Mouse (Mus musculus): ENCODE results near the gene Pigyl. TPM values are rescaled to one million over a fixed set of nuclear protein-coding genes. Genes with fewer than 3 reads are reported as not detected.

The Pigyl gene
- polyA plus RNA-seq, 1 experiment from 2014 or later = 57.8 TPM

- H3K4me3 ChIP-seq = peak overlapping the region; percentile 47
- 2% methylated on average over 35 of the region's 35 CpGs for WGBS
- peak overlapping the region; percentile 34; the same call in 1 of the 2 replicates for H3K27ac ChIP-seq (replicated peaks)
- DNase-seq (ENCODE audit: low spot score) = peak; percentile 17
- H3K9me3 ChIP-seq (replicated peaks) = no peaks in the 10 kb centered on the region
- H3K4me1 ChIP-seq = peaks cover 19% of the 10 kb centered on the region
- H3K36me3 ChIP-seq = no peaks in the 10 kb centered on the region
- peaks cover 60% of the 10 kb centered on the region for H3K27me3 ChIP-seq (ENCODE audit: low read depth, poor library complexity, severe bottlenecking)
Observed at GRCm38 (mm10) chr9:22131226-22131981, 25.2 kb upstream of the Pigyl start.

DNA sequence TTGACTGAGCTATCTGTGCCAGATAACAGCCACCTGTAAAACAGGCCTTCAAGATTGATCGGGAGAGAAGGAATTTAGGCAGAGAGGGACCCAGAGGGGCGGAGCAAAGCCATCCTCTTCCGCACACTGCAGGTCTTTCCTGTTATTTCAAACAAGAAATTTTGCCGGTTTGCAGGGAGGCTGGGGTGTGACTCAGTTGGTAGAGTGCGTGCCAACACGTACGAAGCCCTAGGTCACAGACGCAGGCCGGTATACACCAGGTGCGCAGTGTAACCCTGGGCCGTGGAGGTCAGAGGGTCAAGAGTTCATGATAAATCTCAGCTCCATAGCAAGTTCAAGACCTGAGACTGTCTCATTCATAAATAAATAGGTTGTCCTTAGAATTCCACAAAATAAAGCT is 24.4 kb upstream of the Pigyl start:
- no peak overlapping the region for H3K27ac ChIP-seq (replicated peaks)
- no peaks in the 10 kb centered on the region for H3K9me3 ChIP-seq (replicated peaks)
- no peak for DNase-seq (ENCODE audit: low spot score)
- peaks cover 24% of the 10 kb centered on the region for H3K4me1 ChIP-seq
- WGBS = 47% methylated on average over 11 of the region's 11 CpGs
- peaks cover 68% of the 10 kb centered on the region for H3K27me3 ChIP-seq (ENCODE audit: low read depth, poor library complexity, severe bottlenecking)
- no peaks in the 10 kb centered on the region for H3K36me3 ChIP-seq
- H3K4me3 ChIP-seq = peak overlapping the region; percentile 47

- Histone ChIP-seq H3K9me3 (replicated peaks) (no peaks in the 10 kb centered on the region), H3K4me3 (no peak overlapping the region), H3K4me1 (peaks cover 26% of the 10 kb centered on the region), H3K36me3 (no peaks in the 10 kb centered on the region), H3K27me3 (ENCODE audit: low read depth, poor library complexity, severe bottlenecking) (peaks cover 70% of the 10 kb centered on the region), H3K27ac (replicated peaks) (0 out of 2 replicates have a peak overlapping the region, but pooled peaks have one; percentile 55)
- WGBS = 89% methylated on average over 7 of the region's 7 CpGs
- no peak for DNase-seq (ENCODE audit: low spot score)
Observed at GRCm38 (mm10) chr9:22134246-22134890, 22.3 kb upstream of the Pigyl start.

- Histone ChIP-seq H3K4me1 (peaks cover 26% of the 10 kb centered on the region), H3K36me3 (no peaks in the 10 kb centered on the region), H3K4me3 (peak overlapping the region; percentile 18; the same call in 1 of the 2 replicates), H3K27me3 (ENCODE audit: low read depth, poor library complexity, severe bottlenecking) (peaks cover 62% of the 10 kb centered on the region), H3K9me3 (replicated peaks) (no peaks in the 10 kb centered on the region), H3K27ac (replicated peaks) (peak overlapping the region; percentile 55; the same call in 1 of the 2 replicates)
- DNase-seq (ENCODE audit: low spot score) = no peak
- 89% methylated on average over 9 of the region's 9 CpGs for WGBS
Observed at GRCm38 (mm10) chr9:22134988-22135643, 21.5 kb upstream of the Pigyl start.

GRCm38 (mm10) chr9:22135644-22136390 is 20.8 kb upstream of the Pigyl start, which contains the start of gene Acp5:
Acp5 (minus strand) TSS chr9:22135711.
- peaks cover 55% of the 10 kb centered on the region for H3K27me3 ChIP-seq (ENCODE audit: low read depth, poor library complexity, severe bottlenecking)
- peak within 1 kb of the TSS; percentile 18; the same call in 1 of the 2 replicates for H3K4me3 ChIP-seq
- H3K36me3 ChIP-seq = no peaks in the 10 kb centered on the region
- peaks cover 26% of the 10 kb centered on the region for H3K4me1 ChIP-seq
- peak within 1 kb of the TSS; percentile 55 for H3K27ac ChIP-seq (replicated peaks)
- 77% methylated on average over 7 of the region's 7 CpGs for WGBS
- H3K9me3 ChIP-seq (replicated peaks) = no peaks in the 10 kb centered on the region
- DNase-seq (ENCODE audit: low spot score) = no peak

DNA sequence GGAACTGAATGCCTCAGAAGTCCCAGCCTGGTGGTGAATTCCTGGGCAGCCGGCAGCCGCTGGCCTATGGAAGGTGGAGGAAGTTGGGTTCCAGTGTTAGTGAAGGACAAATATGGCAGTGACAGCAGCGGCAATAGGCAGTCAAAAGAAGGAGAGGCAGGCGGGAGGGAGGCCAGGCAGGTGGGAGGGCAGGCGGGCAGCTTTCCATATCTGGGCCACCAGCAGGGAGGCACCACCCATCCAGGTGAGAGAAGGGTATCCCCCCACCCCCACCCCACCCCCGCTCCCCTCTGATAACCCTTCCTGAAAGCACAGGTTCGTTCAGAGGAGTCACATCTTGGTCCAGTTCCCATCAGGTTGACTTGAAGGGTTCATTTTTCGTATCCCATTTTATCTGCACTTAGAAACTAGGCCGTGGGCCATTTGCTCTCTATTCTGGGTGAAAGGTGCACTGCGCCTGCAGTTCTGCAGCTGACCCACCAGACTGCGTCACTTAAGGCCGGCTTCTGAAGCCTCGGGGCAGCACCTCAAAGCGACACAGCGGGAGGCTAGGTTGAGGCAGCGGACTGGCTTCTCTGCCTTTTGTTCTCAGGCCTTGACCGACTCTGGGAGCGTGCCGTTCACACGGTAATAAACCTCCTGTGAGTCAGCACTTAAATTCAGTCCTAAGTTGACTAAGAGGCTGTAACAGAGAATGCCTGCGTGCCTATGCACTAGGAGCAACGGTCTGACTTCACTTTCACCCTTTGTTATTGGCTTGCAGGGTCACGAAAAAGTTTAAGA is 19.7 kb upstream of the Pigyl start:
- Histone ChIP-seq H3K4me3 (no peak overlapping the region), H3K27ac (replicated peaks) (peak overlapping the region; percentile 53), H3K4me1 (peaks cover 16% of the 10 kb centered on the region), H3K9me3 (replicated peaks) (no peaks in the 10 kb centered on the region), H3K36me3 (no peaks in the 10 kb centered on the region), H3K27me3 (ENCODE audit: low read depth, poor library complexity, severe bottlenecking) (peaks cover 44% of the 10 kb centered on the region)
- WGBS = 10% methylated on average over 23 of the region's 23 CpGs
- DNase-seq (ENCODE audit: low spot score) = peak; percentile 60

DNA sequence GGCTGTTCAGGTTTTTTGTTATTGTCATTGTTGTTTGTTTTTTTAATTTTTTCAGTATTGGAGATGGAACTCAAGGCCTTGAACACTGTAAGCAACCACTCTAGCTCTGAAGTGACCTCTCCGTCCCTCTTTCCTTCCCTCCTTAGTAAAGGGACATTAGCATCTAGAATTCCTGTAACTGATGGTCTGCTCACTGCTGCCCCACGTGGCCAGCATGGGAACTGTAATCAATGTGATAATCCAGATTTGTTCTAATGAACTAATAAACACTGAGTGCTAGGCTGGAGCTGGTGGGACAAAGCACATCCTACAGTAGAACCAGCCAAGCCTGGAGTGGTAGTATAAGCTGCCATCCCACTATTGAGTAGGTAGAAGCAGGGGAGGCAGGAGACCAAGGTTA is 18.2 kb upstream of the Pigyl start:
- no peaks in the 10 kb centered on the region for H3K9me3 ChIP-seq (replicated peaks)
- no peak overlapping the region for H3K4me3 ChIP-seq
- 36% methylated on average over 2 of the region's 2 CpGs for WGBS
- peaks cover 14% of the 10 kb centered on the region for H3K4me1 ChIP-seq
- H3K36me3 ChIP-seq = no peaks in the 10 kb centered on the region
- peaks cover 28% of the 10 kb centered on the region for H3K27me3 ChIP-seq (ENCODE audit: low read depth, poor library complexity, severe bottlenecking)
- DNase-seq (ENCODE audit: low spot score) = peak; percentile 38
- H3K27ac ChIP-seq (replicated peaks) = no peak overlapping the region

DNA sequence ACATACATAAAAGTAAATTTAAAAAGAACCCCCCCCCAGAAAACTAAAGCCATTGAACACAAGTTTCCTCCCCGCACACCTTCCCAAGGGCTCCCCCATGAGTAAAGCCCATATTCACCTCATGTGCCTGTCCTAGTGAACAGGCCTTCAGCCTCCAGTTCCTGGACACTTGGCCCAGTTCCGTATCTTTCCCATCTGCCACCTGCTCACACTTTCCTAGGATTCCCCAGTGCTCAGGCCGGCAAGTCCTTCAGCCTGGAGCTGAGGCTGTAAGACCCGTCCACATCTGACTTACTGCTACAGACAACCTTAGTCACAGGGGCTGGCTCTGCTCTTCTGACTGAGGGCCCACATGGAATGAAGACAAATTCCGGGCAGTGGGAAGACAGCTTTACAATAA is 16.9 kb upstream of the Pigyl start:
- Histone ChIP-seq H3K36me3 (no peaks in the 10 kb centered on the region), H3K9me3 (replicated peaks) (no peaks in the 10 kb centered on the region), H3K27me3 (ENCODE audit: low read depth, poor library complexity, severe bottlenecking) (peaks cover 28% of the 10 kb centered on the region), H3K27ac (replicated peaks) (no peak overlapping the region), H3K4me1 (peaks cover 14% of the 10 kb centered on the region), H3K4me3 (no peak overlapping the region)
- no peak for DNase-seq (ENCODE audit: low spot score)
- 91% methylated on average over 5 of the region's 5 CpGs for WGBS

DNA sequence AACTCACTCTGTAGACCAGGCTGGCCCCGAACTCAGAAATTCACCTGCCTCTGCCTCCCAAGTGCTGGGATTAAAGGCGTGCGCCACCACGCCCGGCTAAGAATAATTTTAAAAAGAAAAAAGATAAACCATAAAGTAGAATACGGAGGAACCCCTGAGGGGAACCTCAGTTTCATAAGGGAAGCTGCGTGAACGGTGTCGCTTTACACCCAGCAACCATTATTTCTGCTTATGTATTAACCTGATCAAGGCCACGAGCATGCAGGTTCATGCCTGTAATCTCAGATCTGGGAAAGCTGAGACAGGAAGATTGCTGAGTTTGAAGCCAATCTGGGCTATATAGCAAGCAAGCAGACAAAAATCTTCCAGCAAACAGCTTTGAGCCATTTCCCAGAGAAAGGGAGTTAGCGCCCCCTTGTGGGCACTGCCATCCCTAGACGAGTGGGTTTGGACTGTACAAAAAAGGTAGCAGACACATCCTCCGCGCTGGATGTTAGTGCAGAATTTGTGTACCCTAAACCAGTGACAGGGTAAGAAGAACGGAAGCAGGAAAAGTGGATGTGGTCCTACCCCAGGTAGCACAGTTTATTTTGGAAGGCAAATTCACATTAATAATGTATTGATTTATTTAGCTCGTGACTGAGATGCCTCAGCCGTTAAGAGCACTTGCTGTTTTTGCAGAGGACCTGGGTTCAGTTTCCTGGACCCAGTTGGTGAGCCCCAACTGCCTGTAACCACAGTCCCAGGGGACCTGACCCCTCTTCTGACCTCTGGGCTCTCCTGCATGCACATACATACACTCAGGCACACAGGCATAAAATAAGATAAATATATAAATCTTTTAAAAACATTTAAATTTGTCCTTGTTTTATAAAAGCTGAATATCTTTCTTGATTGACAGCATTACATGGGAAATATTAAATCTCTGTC is 13.3 kb upstream of the Pigyl start:
- H3K4me3 ChIP-seq = no peak overlapping the region
- no peaks in the 10 kb centered on the region for H3K4me1 ChIP-seq
- H3K27ac ChIP-seq (replicated peaks) = no peak overlapping the region
- peaks cover 15% of the 10 kb centered on the region for H3K9me3 ChIP-seq (replicated peaks)
- H3K36me3 ChIP-seq = no peaks in the 10 kb centered on the region
- DNase-seq (ENCODE audit: low spot score) = peak; percentile 82
- no peaks in the 10 kb centered on the region for H3K27me3 ChIP-seq (ENCODE audit: low read depth, poor library complexity, severe bottlenecking)
- WGBS = 61% methylated on average over 17 of the region's 17 CpGs

GRCm38 (mm10) chr9:22144304-22144965 is 12.2 kb upstream of the Pigyl start:
- WGBS = 87% methylated on average over 8 of the region's 8 CpGs
- DNase-seq (ENCODE audit: low spot score) = no peak
- Histone ChIP-seq H3K36me3 (no peaks in the 10 kb centered on the region), H3K9me3 (replicated peaks) (peaks cover 23% of the 10 kb centered on the region), H3K27me3 (ENCODE audit: low read depth, poor library complexity, severe bottlenecking) (no peaks in the 10 kb centered on the region), H3K27ac (replicated peaks) (no peak overlapping the region), H3K4me3 (no peak overlapping the region), H3K4me1 (no peaks in the 10 kb centered on the region)
